Mouse (Mus musculus) natural killer cell, adult 2 months (primary cell): ENCODE results near the gene Gpr85.

Experiments
- DNase-seq, 2 experiments: peaks; one replicate each; pipeline ENCODE4 v3.0.0; 2022; ENCODE audit warnings: low spot score in 2 of 2

Gpr85 gene

GRCm38 (mm10) chr6:13816661-13817060 lies 23.1 kb downstream of the Gpr85 start:
- DNase-seq = no peak

- no peak for DNase-seq
These were observed 27.6 kb downstream of the Gpr85 start for GRCm38 (mm10) chr6:13812157-13812556.

- no peak for DNase-seq
These were observed 39.7 kb downstream of the Gpr85 start for GRCm38 (mm10) chr6:13800071-13800470.

GRCm38 (mm10) chr6:13797389-13797788 lies 42.4 kb downstream of the Gpr85 start:
- DNase-seq = no peak
